Mouse (Mus musculus) MEL (cell line): ENCODE measurements around the gene Il4. TPM values are rescaled to one million over a fixed set of nuclear protein-coding genes. Genes with fewer than 3 reads are reported as not detected.

Experiments used
- DNase-seq: peaks from one replicate; pipeline ENCODE4 v3.0.0; 2011; ENCODE audit warnings: low read depth, low spot score
- H3K27ac ChIP-seq: 2 replicates; pipeline ENCODE4 v1.5.1; 2012; ENCODE audit warnings: low read depth, mild to moderate bottlenecking, control low read depth, low read length, moderate library complexity; ENCODE audit not compliant: control insufficient read depth
- H3K27me3 ChIP-seq, 2 experiments: fragments of 150-350 bp in 1 of 2; sonication (generic) in 1 of 2; 2 replicates each; pipeline ENCODE4 v1.6.1; 2012; ENCODE audit warnings: low read length in 2 of 2, mild to moderate bottlenecking in 2 of 2, improper control_type of control experiment in 1 of 2, moderate library complexity in 1 of 2; ENCODE audit not compliant: insufficient read depth in 2 of 2, control insufficient read depth in 1 of 2
- H3K36me3 ChIP-seq, 2 experiments: 2 replicates each; pipeline ENCODE4 v1.6.1; 2012 to 2014; ENCODE audit warnings: low read length in 2 of 2, improper control_type of control experiment in 1 of 2, inconsistent platforms in 1 of 2, mild to moderate bottlenecking in 1 of 2; ENCODE audit not compliant: insufficient read depth in 2 of 2, control insufficient read depth in 1 of 2
- H3K4me1 ChIP-seq, 2 experiments: fragments of 150-350 bp in 1 of 2; sonication (generic) in 1 of 2; 2 replicates each; pipeline ENCODE4 v1.6.1; 2012; ENCODE audit warnings: low read length in 2 of 2, improper control_type of control experiment in 1 of 2, mild to moderate bottlenecking in 1 of 2; ENCODE audit not compliant: insufficient read depth in 2 of 2, control insufficient read depth in 1 of 2
- H3K4me3 ChIP-seq, 2 experiments: fragments of 150-350 bp in 1 of 2; sonication (generic) in 1 of 2; 2 replicates each; pipeline ENCODE4 v1.5.1; 2012; ENCODE audit warnings: low read depth in 2 of 2, low read length in 2 of 2, mild to moderate bottlenecking in 2 of 2, moderate library complexity in 2 of 2, control low read depth in 1 of 2, improper control_type of control experiment in 1 of 2; ENCODE audit not compliant: control insufficient read depth in 1 of 2, insufficient read depth in 1 of 2
- H3K79me2 ChIP-seq: 2 replicates; pipeline ENCODE4 v1.6.1; 2012; ENCODE audit warnings: mild to moderate bottlenecking, low read length, moderate library complexity; ENCODE audit not compliant: control insufficient read depth, poor library complexity, insufficient read depth
- H3K9ac ChIP-seq: 2 replicates; pipeline ENCODE4 v1.6.1; 2012; ENCODE audit warnings: low read depth, mild to moderate bottlenecking, control low read depth, low read length, moderate library complexity; ENCODE audit not compliant: control insufficient read depth, poor library complexity, severe bottlenecking
- H3K9me3 ChIP-seq: fragments of 150-350 bp; sonication (generic); replicated peaks from 2 replicates; pipeline ENCODE4 v1.6.1; 2012; ENCODE audit warnings: mild to moderate bottlenecking, low read length, improper control_type of control experiment, moderate library complexity; ENCODE audit not compliant: insufficient read depth
- BHLHE40 ChIP-seq: IDR thresholded peaks from 2 replicates; pipeline ENCODE4 v1.6.1; 2012; ENCODE audit warnings: low read depth, mild to moderate bottlenecking, inconsistent platforms, low read length, improper control_type of control experiment, borderline replicate concordance
- CHD1 ChIP-seq: IDR thresholded peaks from 2 replicates; pipeline ENCODE4 v1.6.1; 2012; ENCODE audit warnings: low read depth, mild to moderate bottlenecking, inconsistent platforms, low read length, improper control_type of control experiment
- CTCF ChIP-seq, 3 experiments: IDR thresholded peaks in 2 of 3; conservative IDR thresholded peaks in 1 of 3; 2 replicates each; pipeline ENCODE4 v1.5.1; 2011 to 2012; ENCODE audit warnings: low read length in 3 of 3, low read depth in 2 of 3, mild to moderate bottlenecking in 2 of 3, improper control_type of control experiment in 1 of 3, inconsistent platforms in 1 of 3, mixed read lengths in 1 of 3, moderate library complexity in 1 of 3; ENCODE audit not compliant: control insufficient read depth in 1 of 3, insufficient read depth in 1 of 3, poor library complexity in 1 of 3, severe bottlenecking in 1 of 3
- E2F4 ChIP-seq: IDR thresholded peaks from 2 replicates; pipeline ENCODE4 v1.6.1; 2011; ENCODE audit warnings: low read depth, low read length, improper control_type of control experiment, borderline replicate concordance
- EP300 ChIP-seq, 2 experiments: IDR thresholded peaks; 2 replicates each; pipeline ENCODE4 v1.6.1; 2011; ENCODE audit warnings: improper control_type of control experiment in 2 of 2, low read length in 2 of 2, low read depth in 1 of 2, mild to moderate bottlenecking in 1 of 2
- ETS1 ChIP-seq: IDR thresholded peaks from 2 replicates; pipeline ENCODE4 v1.6.1; 2012; ENCODE audit warnings: low read depth, mild to moderate bottlenecking, inconsistent platforms, low read length, improper control_type of control experiment, moderate library complexity
- GATA1 ChIP-seq: IDR thresholded peaks from 2 replicates; pipeline ENCODE4 v1.6.1; 2011; ENCODE audit warnings: low read depth, low read length, improper control_type of control experiment
- HCFC1 ChIP-seq: IDR thresholded peaks from 2 replicates; pipeline ENCODE4 v1.6.1; 2012; ENCODE audit warnings: low read depth, mild to moderate bottlenecking, inconsistent platforms, low read length, improper control_type of control experiment, moderate library complexity
- KAT2A ChIP-seq: conservative IDR thresholded peaks from 2 replicates; pipeline ENCODE4 v1.6.1; 2012; ENCODE audit warnings: low read depth, low read length, improper control_type of control experiment, inconsistent platforms
- MAFK ChIP-seq: IDR thresholded peaks from 2 replicates; pipeline ENCODE4 v1.6.1; 2011; ENCODE audit warnings: low read depth, mild to moderate bottlenecking, low read length, improper control_type of control experiment, borderline replicate concordance
- MAX ChIP-seq: IDR thresholded peaks from 2 replicates; pipeline ENCODE4 v1.6.1; 2011; ENCODE audit warnings: low read length, improper control_type of control experiment
- MAZ ChIP-seq: IDR thresholded peaks from 2 replicates; pipeline ENCODE4 v1.6.1; 2012; ENCODE audit warnings: low read depth, mild to moderate bottlenecking, inconsistent platforms, low read length, improper control_type of control experiment
- MYB ChIP-seq: IDR thresholded peaks from 2 replicates; pipeline ENCODE4 v1.6.1; 2011; ENCODE audit warnings: mild to moderate bottlenecking, low read depth, low read length, improper control_type of control experiment
- MYC ChIP-seq: IDR thresholded peaks from 2 replicates; pipeline ENCODE4 v1.6.1; 2011; ENCODE audit warnings: low read depth, mild to moderate bottlenecking, low read length, improper control_type of control experiment, moderate library complexity
- NELFE ChIP-seq: IDR thresholded peaks from 2 replicates; pipeline ENCODE4 v1.6.1; 2011; ENCODE audit warnings: low read depth, low read length, improper control_type of control experiment
- NRF1 ChIP-seq: IDR thresholded peaks from 2 replicates; pipeline ENCODE4 v1.6.1; 2014; ENCODE audit warnings: low read depth, mild to moderate bottlenecking, inconsistent platforms, low read length, improper control_type of control experiment, moderate library complexity; ENCODE audit not compliant: poor library complexity, insufficient read depth, severe bottlenecking
- POLR2AphosphoS2 ChIP-seq: IDR thresholded peaks from 2 replicates; pipeline ENCODE4 v1.6.1; 2011; ENCODE audit warnings: low read length, improper control_type of control experiment
- POLR2AphosphoS5 ChIP-seq: IDR thresholded peaks from 2 replicates; pipeline ENCODE4 v1.6.1; 2012; ENCODE audit warnings: low read depth, borderline replicate concordance, mild to moderate bottlenecking, inconsistent platforms, low read length, moderate library complexity, mixed read lengths
- RCOR1 ChIP-seq: IDR thresholded peaks from 2 replicates; pipeline ENCODE4 v1.6.1; 2012; ENCODE audit warnings: low read depth, mild to moderate bottlenecking, inconsistent platforms, low read length, improper control_type of control experiment
- SIN3A ChIP-seq: IDR thresholded peaks from 2 replicates; pipeline ENCODE4 v1.6.1; 2012; ENCODE audit warnings: low read length, improper control_type of control experiment, inconsistent platforms
- SMC3 ChIP-seq: IDR thresholded peaks from 2 replicates; pipeline ENCODE4 v1.6.1; 2011; ENCODE audit warnings: low read depth, low read length, improper control_type of control experiment
- TAL1 ChIP-seq: IDR thresholded peaks from 2 replicates; pipeline ENCODE4 v1.6.1; 2012; ENCODE audit warnings: mild to moderate bottlenecking, inconsistent platforms, low read length, moderate library complexity, mixed read lengths
- TBP ChIP-seq: IDR thresholded peaks from 2 replicates; pipeline ENCODE4 v1.8.0; 2011; ENCODE audit warnings: low read depth, low read length, improper control_type of control experiment
- TCF12 ChIP-seq: IDR thresholded peaks from 2 replicates; pipeline ENCODE4 v1.6.1; 2014; ENCODE audit warnings: low read depth, mild to moderate bottlenecking, inconsistent platforms, low read length, improper control_type of control experiment, moderate library complexity
- UBTF ChIP-seq: IDR thresholded peaks from 2 replicates; pipeline ENCODE4 v1.6.1; 2012; ENCODE audit warnings: low read depth, mild to moderate bottlenecking, inconsistent platforms, low read length, improper control_type of control experiment, moderate library complexity, borderline replicate concordance; ENCODE audit not compliant: insufficient read depth
- USF1 ChIP-seq: IDR thresholded peaks from 2 replicates; pipeline ENCODE4 v1.6.1; 2014; ENCODE audit warnings: low read depth, mild to moderate bottlenecking, inconsistent platforms, low read length, improper control_type of control experiment, moderate library complexity
- USF2 ChIP-seq, 2 experiments: IDR thresholded peaks; 2 replicates each; pipeline ENCODE4 v1.6.1; 2011 to 2012; ENCODE audit warnings: improper control_type of control experiment in 2 of 2, low read length in 2 of 2, borderline replicate concordance in 1 of 2, inconsistent platforms in 1 of 2, low read depth in 1 of 2, mild to moderate bottlenecking in 1 of 2; ENCODE audit not compliant: insufficient read depth in 1 of 2
- ZC3H11A ChIP-seq: IDR thresholded peaks from 2 replicates; pipeline ENCODE4 v1.6.1; 2012; ENCODE audit warnings: low read depth, mild to moderate bottlenecking, inconsistent platforms, low read length, improper control_type of control experiment
- ZKSCAN1 ChIP-seq: IDR thresholded peaks from 2 replicates; pipeline ENCODE4 v1.6.1; 2012; ENCODE audit warnings: low read depth, mild to moderate bottlenecking, inconsistent platforms, low read length, improper control_type of control experiment, moderate library complexity
- ZNF384 ChIP-seq: IDR thresholded peaks from 2 replicates; pipeline ENCODE4 v1.6.1; 2012; ENCODE audit warnings: low read depth, mild to moderate bottlenecking, inconsistent platforms, low read length, improper control_type of control experiment
- polyA plus RNA-seq, 2 experiments: library from polyadenylated mRNA; stranded (reverse) in 1 of 2; unstranded in 1 of 2; fragments of >175 nt in 1 of 2; fragments of >200 nt in 1 of 2; gene quantifications; 2 replicates each; pipeline versions ENCODE4 v1.2.1 to v1.2.4; 2012; ENCODE audit warnings: low replicate concordance in 2 of 2, low read depth in 1 of 2; ENCODE audit not compliant: insufficient read length in 2 of 2, insufficient read depth in 1 of 2, missing spikeins in 1 of 2
- total RNA-seq: library from RNA; depleted of rRNA; stranded (reverse); fragments of 300-350 nt; gene quantifications from 2 replicates; pipeline ENCODE4 v1.2.3, GENCODE M21; 2012

The Il4 gene
- total and polyA plus RNA-seq, 3 experiments, result 4.3 to 10.4 TPM; not detected in 1

DNA sequence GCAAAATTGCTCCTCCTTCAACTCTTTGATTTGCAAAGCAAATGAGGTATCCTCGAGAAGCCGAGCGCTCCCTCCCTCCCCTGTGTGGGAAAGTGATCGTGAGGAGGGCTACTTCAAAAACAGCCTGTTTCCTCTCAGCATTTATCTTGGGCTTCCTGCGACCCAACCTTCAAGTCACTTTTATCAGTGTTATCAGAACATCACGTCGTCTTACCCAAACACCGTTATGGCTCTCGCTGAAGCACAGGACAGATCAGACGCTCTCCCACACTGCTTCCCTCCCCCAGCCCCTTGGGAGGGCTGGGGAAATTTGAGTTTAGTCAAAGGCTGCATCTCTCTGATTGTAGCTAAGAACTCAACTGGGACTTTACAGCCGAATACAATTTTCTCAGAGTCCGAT is 12.9 kb downstream of the Il4 start:
- Histone ChIP-seq H3K4me3 (peak overlapping the region; percentile 21 to 28), H3K4me1 (peaks cover 29% of the 10 kb centered on the region in 2 experiments), H3K27me3 (no peaks in the 10 kb centered on the region), H3K9me3 (no peaks in the 10 kb centered on the region), H3K9ac (peak overlapping the region; percentile 35), H3K79me2 (no peaks in the 10 kb centered on the region), H3K36me3 (peaks cover 0 to 19% of the 10 kb centered on the region in 2 experiments; a peak in 2 of 4 replicates), H3K27ac (peak overlapping the region; percentile 75)
- peak; percentile 84 for DNase-seq
- peak; percentile 52 for TF ChIP-seq BHLHE40
- no peak for TF ChIP-seq ZNF384
- TF ChIP-seq ETS1, result peak; percentile 90
- peak; percentile 80 to 84 for TF ChIP-seq EP300 (IDR thresholded peaks at IDR 0.05; ENCODE audit: low read depth in 1 of 2, low read length in 2 of 2)
- TF ChIP-seq RCOR1, result peak; percentile 68; the same call in 1 of the 2 replicates
- TF ChIP-seq TCF12, result peak; percentile 78
- peak; percentile 63; the same call in 1 of the 2 replicates for TF ChIP-seq SIN3A
- no peak; the same call in 1 of the 2 replicates for TF ChIP-seq SMC3
- no peak for TF ChIP-seq USF1
- TF ChIP-seq E2F4, result no peak
- TF ChIP-seq MAFK, result peak; percentile 11; the same call in 1 of the 2 replicates
- TF ChIP-seq KAT2A, result no peak
- TF ChIP-seq MAX, result peak; percentile 58; the same call in 1 of the 2 replicates
- peak; percentile 19 for TF ChIP-seq ZC3H11A
- peak; percentile 91 for TF ChIP-seq GATA1
- TF ChIP-seq MYB, result peak; percentile 48; the same call in 1 of the 2 replicates

DNA sequence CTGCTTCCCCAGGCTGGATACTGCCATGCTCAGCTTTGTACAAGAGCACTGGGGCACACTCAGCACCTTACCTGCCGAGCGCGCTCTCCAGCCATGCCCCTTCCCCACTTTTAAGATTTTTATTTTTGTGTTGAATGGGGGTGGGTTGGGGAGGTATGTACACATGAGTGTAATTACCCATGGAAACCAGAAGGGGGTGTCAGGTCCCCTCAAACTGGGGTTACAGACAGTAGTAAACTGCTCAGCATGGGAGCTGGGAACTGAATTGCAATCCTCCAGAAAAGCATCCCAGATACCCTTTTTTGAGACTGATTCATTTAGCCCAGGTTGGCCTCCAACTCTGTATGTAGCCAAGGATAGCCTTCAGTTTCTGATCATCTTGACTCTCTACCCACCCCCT is 13.5 kb downstream of the Il4 start:
- H3K9me3 ChIP-seq, result no peaks in the 10 kb centered on the region
- H3K4me3 ChIP-seq, result no peak overlapping the region
- peak; percentile 65 for DNase-seq
- peak overlapping the region; percentile 75 for H3K27ac ChIP-seq
- peaks cover 0 to 17% of the 10 kb centered on the region in 2 experiments; a peak in 2 of 4 replicates for H3K36me3 ChIP-seq
- H3K9ac ChIP-seq, result peak overlapping the region; percentile 35
- no peaks in the 10 kb centered on the region for H3K79me2 ChIP-seq
- H3K27me3 ChIP-seq, result no peaks in the 10 kb centered on the region
- H3K4me1 ChIP-seq, result peaks cover 26 to 28% of the 10 kb centered on the region in 2 experiments
- no peak for TF ChIP-seq EP300 (IDR thresholded peaks at IDR 0.05; ENCODE audit: low read depth in 1 of 2, low read length in 2 of 2)
- TF ChIP-seq NRF1, result no peak
- TF ChIP-seq MAX, result no peak
- TF ChIP-seq BHLHE40, result no peak
- TF ChIP-seq NELFE, result no peak
- no peak for TF ChIP-seq POLR2AphosphoS2
- TF ChIP-seq SIN3A, result 0 out of 2 replicates have a peak, but pooled peaks have one; percentile 5
- no peak for TF ChIP-seq MAFK
- TF ChIP-seq CHD1, result no peak
- TF ChIP-seq POLR2AphosphoS5, result no peak
- TF ChIP-seq ZKSCAN1, result no peak
- no peak for TF ChIP-seq HCFC1
- TF ChIP-seq CTCF (IDR thresholded peaks at IDR 0.05 in 2 of 3, conservative IDR thresholded peaks at IDR 0.05 in 1 of 3; ENCODE audit: control insufficient read depth in 1 of 3, insufficient read depth in 1 of 3, low read depth in 2 of 3, low read length in 3 of 3, poor library complexity in 1 of 3, severe bottlenecking in 1 of 3), result peak; percentile 39 to 76 (median 57)
- 0 out of 2 replicates have a peak, but pooled peaks have one; percentile 33 for TF ChIP-seq UBTF
- TF ChIP-seq ZC3H11A, result peak; percentile 65
- no peak for TF ChIP-seq MYC
- TF ChIP-seq TAL1, result no peak
- no peak for TF ChIP-seq USF2 (IDR thresholded peaks at IDR 0.05; ENCODE audit: borderline replicate concordance in 1 of 2, insufficient read depth in 1 of 2, low read depth in 1 of 2, low read length in 2 of 2)
- TF ChIP-seq MAZ, result no peak
- peak; percentile 78 for TF ChIP-seq SMC3
- TF ChIP-seq MYB, result no peak
- TF ChIP-seq USF1, result no peak
- TF ChIP-seq TBP, result no peak; the same call in 1 of the 2 replicates
